Mouse (Mus musculus) cerebellum, postnatal 4 days (tissue): ENCODE data around the gene Mrgprb8.
"Not testable (repeated sequence)": the region's sequence is repeated elsewhere in the genome, so short reads cannot be mapped to it uniquely, and the experiment has no call there.

ENCODE experiments used
- DNase-seq, 2 experiments: peaks; one replicate each; pipeline ENCODE4 v3.0.0; 2022; ENCODE audit warnings: low spot score in 2 of 2, mixed read lengths in 1 of 2

Gene Mrgprb8

GRCm38 (mm10) chr7:48388226-48388625 is at the start of gene Mrgprb8:
Mrgprb8 (plus strand) TSS chr7:48388526.
- DNase-seq: no peak

GRCm38 (mm10) chr7:48435936-48436335 is 47.6 kb downstream of the Mrgprb8 start:
- not testable (repeated sequence) for DNase-seq

GRCm38 (mm10) chr7:48436581-48436980 is 48.3 kb downstream of the Mrgprb8 start:
- DNase-seq: no peak
